Mouse (Mus musculus) liver, embryonic 14.5 days (tissue): Measurements from ENCODE around the gene Wsb1.

ENCODE experiments used
- CTCF ChIP-seq: IDR thresholded peaks from 2 replicates; pipeline ENCODE4 v1.5.1; 2016; ENCODE audit warnings: antibody characterized with exemption, low read depth, control low read depth
- EP300 ChIP-seq: IDR thresholded peaks from 2 replicates; pipeline ENCODE4 v1.6.1; 2016; ENCODE audit warnings: antibody characterized with exemption, low read depth

- TF ChIP-seq CTCF (no peak), EP300 (no peak)
Measured at GRCm38 (mm10) chr11:79208462-79208861, 46.0 kb downstream of the Wsb1 start.
